Mouse (Mus musculus): ENCODE data around the gene Sirt4. TPM values are rescaled to one million over a fixed set of nuclear protein-coding genes. Genes with fewer than 3 reads are reported as not detected.

Gene Sirt4
- polyA plus RNA-seq, 1 experiment from 2014 or later: 15.5 TPM

DNA sequence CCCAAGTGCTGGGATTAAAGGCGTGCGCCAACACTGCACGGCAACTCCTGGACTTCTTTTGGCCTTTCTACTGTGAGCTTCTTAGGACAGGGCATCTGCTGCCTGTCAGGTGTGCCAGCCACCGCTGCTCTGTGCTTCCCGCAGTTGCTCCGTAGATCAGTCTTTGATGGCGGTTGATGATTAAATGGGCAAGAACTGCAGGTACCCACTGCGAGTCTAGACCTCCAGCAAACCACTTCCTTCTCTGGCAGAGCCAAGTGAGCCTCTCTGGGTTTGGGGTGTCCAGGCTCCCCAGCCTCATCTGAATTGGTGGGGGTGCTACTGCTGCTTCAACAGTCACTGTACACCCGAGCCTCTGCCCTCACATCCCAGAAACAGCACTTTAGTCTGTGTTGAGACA is 33.0 kb upstream of the Sirt4 start:
- H3K9me3 ChIP-seq (ENCODE audit: control insufficient read depth, low read length): no peaks in the 10 kb centered on the region
- H3K9ac ChIP-seq (ENCODE audit: low read length): no peak overlapping the region
- no peak overlapping the region for H3K27ac ChIP-seq (ENCODE audit: low read depth, low read length)
- H3K4me3 ChIP-seq (ENCODE audit: low read depth, low read length): no peak overlapping the region
- 92% methylated on average over 9 of the region's 9 CpGs for WGBS
- no peak overlapping the region for H3K4me2 ChIP-seq (ENCODE audit: low read depth)
- H3K36me3 ChIP-seq (ENCODE audit: control insufficient read depth, insufficient read depth, low read length): no peaks in the 10 kb centered on the region
- H3K27me3 ChIP-seq (ENCODE audit: control insufficient read depth, insufficient read depth, low read length): no peaks in the 10 kb centered on the region
- no peaks in the 10 kb centered on the region for H3K4me1 ChIP-seq (ENCODE audit: control insufficient read depth, insufficient read depth, low read length)
- ATAC-seq (ENCODE audit: insufficient read depth, low FRiP score, low TSS enrichment) (no peak), DNase-seq (ENCODE audit: low spot score) (no peak)

DNA sequence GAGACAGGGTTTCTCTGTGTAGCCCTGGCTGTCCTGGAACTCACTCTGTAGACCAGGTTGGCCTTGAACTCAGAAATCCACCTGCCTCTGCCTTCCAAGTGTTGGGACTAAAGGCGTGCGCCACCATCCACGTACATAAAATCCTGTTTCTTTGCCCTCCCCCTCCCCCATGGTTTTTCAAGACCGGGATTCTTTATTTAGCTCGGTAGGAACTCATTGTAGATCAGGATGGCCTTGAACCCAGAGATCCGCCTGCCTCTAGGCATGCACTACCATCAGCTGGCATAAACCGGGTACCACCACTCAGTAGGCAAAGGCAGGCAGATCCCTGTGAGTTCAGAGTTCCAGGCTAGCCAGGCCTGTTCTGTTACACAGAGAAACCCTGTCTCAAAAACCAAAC is 32.4 kb upstream of the Sirt4 start:
- no peak for ATAC-seq (ENCODE audit: insufficient read depth, low FRiP score, low TSS enrichment)
- H3K27ac ChIP-seq (ENCODE audit: low read depth, low read length): no peak overlapping the region
- H3K9me3 ChIP-seq (ENCODE audit: control insufficient read depth, low read length): no peaks in the 10 kb centered on the region
- no peak for DNase-seq (ENCODE audit: low spot score)
- H3K36me3 ChIP-seq (ENCODE audit: control insufficient read depth, insufficient read depth, low read length): no peaks in the 10 kb centered on the region
- no peaks in the 10 kb centered on the region for H3K27me3 ChIP-seq (ENCODE audit: control insufficient read depth, insufficient read depth, low read length)
- H3K4me2 ChIP-seq (ENCODE audit: low read depth): no peak overlapping the region
- no peak overlapping the region for H3K9ac ChIP-seq (ENCODE audit: low read length)
- H3K4me1 ChIP-seq (ENCODE audit: control insufficient read depth, insufficient read depth, low read length): no peaks in the 10 kb centered on the region
- H3K4me3 ChIP-seq (ENCODE audit: low read depth, low read length): no peak overlapping the region
- WGBS: 91% methylated on average over 7 of the region's 7 CpGs

DNA sequence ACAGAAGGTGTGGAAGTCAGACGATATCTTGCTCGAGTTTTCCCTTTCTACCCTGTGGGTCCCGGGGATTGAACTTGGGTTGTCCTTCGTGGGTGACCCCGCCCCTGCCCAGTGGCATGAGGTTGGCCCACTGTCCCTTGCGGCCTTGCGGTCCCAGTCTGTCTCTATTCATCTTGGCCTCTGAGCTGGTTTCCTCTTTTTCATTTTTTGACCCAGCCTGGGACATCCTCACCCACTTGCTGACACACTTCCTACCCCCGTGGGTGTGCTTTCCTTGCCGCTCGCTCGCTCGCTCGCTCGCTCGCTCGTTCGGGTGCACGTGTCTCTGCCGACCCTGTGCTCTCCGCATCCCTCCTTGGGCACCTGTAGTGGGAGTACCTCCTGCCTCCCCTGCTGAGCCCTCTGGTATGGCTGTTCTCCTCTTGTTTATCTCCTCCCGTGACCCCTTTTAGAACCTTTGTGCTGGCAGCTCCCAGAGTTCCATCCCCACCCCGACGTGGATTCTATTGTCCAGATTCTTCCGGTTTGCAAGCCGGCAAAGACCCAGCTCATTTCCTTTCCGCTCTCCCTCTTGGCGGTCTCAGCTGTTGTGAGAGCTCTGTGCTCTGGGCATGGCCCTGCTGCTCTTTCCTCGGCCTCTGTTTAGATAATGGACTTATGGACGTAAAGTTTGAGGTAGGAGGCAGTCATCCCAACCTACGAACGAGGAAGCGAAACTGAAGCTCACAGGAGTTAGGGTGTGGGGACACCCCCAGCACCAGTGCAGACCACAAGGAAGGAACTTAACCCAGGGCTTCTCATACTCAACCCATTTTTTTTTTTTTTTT is 31.8 kb upstream of the Sirt4 start:
- H3K9ac ChIP-seq (ENCODE audit: low read length): no peak overlapping the region
- ATAC-seq (ENCODE audit: insufficient read depth, low FRiP score, low TSS enrichment) (no peak), DNase-seq (ENCODE audit: low spot score) (no peak)
- H3K36me3 ChIP-seq (ENCODE audit: control insufficient read depth, insufficient read depth, low read length): no peaks in the 10 kb centered on the region
- 0 out of 2 replicates have a peak, but pooled peaks cover 4% of the 10 kb centered on the region for H3K4me1 ChIP-seq (ENCODE audit: control insufficient read depth, insufficient read depth, low read length)
- no peaks in the 10 kb centered on the region for H3K27me3 ChIP-seq (ENCODE audit: control insufficient read depth, insufficient read depth, low read length)
- no peak overlapping the region for H3K4me2 ChIP-seq (ENCODE audit: low read depth)
- H3K4me3 ChIP-seq (ENCODE audit: low read depth, low read length): no peak overlapping the region
- 87% methylated on average over 32 of the region's 32 CpGs for WGBS
- no peaks in the 10 kb centered on the region for H3K9me3 ChIP-seq (ENCODE audit: control insufficient read depth, low read length)
- H3K27ac ChIP-seq (ENCODE audit: low read depth, low read length): no peak overlapping the region

DNA sequence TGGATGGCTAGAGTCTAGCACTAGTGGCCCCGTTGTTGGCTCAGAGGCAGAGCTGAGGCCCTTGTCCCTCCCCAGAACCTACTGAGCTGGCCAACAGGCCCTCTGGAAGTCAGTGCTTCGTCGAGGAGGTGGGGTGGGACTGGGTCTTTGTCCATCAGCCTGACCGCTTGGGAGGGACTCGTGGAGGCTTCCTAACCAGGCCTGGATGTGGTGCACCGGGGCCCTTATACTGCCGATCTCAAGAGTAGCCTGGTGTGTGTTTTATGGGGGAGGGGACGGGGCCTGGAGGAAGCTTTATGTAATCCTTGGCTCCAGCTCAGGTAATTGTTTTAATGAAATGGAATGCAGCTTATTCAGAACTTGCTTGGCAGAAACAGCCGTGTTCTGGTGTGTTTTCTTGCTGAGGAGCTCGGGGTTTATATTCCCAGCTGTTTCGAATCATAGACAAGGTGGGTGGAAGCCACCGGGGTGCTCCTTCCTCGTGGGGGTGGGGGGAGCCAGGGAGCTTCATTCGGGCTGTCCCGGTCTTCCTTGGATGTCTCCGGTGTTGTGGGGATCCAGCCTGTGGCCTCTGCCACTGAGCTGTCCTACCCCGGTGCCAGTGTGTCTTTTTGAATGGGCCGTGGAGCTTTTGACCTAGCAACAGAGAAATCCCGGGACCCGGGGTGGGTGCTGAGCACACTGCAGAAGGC is 30.5 kb upstream of the Sirt4 start:
- no peak overlapping the region for H3K4me3 ChIP-seq (ENCODE audit: low read depth, low read length)
- H3K4me1 ChIP-seq (ENCODE audit: control insufficient read depth, insufficient read depth, low read length): peaks cover 6% of the 10 kb centered on the region; the same call in 1 of the 2 replicates
- no peak overlapping the region for H3K9ac ChIP-seq (ENCODE audit: low read length)
- DNase-seq (ENCODE audit: low spot score) (no peak), ATAC-seq (ENCODE audit: insufficient read depth, low FRiP score, low TSS enrichment) (no peak)
- H3K27ac ChIP-seq (ENCODE audit: low read depth, low read length): no peak overlapping the region
- H3K9me3 ChIP-seq (ENCODE audit: control insufficient read depth, low read length): no peaks in the 10 kb centered on the region
- no peaks in the 10 kb centered on the region for H3K36me3 ChIP-seq (ENCODE audit: control insufficient read depth, insufficient read depth, low read length)
- whole genome bisulfite sequencing: 76% methylated on average over 20 of the region's 20 CpGs
- no peak overlapping the region for H3K4me2 ChIP-seq (ENCODE audit: low read depth)
- no peaks in the 10 kb centered on the region for H3K27me3 ChIP-seq (ENCODE audit: control insufficient read depth, insufficient read depth, low read length)

DNA sequence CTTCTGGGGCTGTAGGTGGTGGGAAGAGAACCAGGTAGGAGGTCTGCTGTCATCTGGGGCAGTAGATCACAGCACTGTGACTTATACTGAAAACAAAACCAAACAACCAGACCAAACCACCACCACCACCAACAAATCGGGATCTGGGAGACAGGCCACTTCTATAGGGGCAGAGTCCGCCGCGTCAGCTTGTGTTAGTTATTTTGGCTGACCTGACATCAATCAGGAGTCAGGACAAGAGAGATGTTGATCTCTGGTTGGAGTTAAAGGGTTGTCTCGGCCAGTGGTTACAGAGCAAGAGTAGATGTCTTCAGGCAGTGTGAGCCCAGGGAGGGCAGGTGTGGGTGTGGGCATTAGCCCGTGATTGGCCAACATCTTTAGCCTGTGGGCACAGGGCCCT is 29.8 kb upstream of the Sirt4 start:
- WGBS: 91% methylated on average over 6 of the region's 6 CpGs
- H3K9me3 ChIP-seq (ENCODE audit: control insufficient read depth, low read length): no peaks in the 10 kb centered on the region
- H3K4me2 ChIP-seq (ENCODE audit: low read depth): no peak overlapping the region
- H3K27ac ChIP-seq (ENCODE audit: low read depth, low read length): no peak overlapping the region
- DNase-seq (ENCODE audit: low spot score) (no peak), ATAC-seq (ENCODE audit: insufficient read depth, low FRiP score, low TSS enrichment) (no peak)
- H3K27me3 ChIP-seq (ENCODE audit: control insufficient read depth, insufficient read depth, low read length): no peaks in the 10 kb centered on the region
- peaks cover 9% of the 10 kb centered on the region; the same call in 1 of the 2 replicates for H3K4me1 ChIP-seq (ENCODE audit: control insufficient read depth, insufficient read depth, low read length)
- H3K4me3 ChIP-seq (ENCODE audit: low read depth, low read length): no peak overlapping the region
- no peak overlapping the region for H3K9ac ChIP-seq (ENCODE audit: low read length)
- no peaks in the 10 kb centered on the region for H3K36me3 ChIP-seq (ENCODE audit: control insufficient read depth, insufficient read depth, low read length)

DNA sequence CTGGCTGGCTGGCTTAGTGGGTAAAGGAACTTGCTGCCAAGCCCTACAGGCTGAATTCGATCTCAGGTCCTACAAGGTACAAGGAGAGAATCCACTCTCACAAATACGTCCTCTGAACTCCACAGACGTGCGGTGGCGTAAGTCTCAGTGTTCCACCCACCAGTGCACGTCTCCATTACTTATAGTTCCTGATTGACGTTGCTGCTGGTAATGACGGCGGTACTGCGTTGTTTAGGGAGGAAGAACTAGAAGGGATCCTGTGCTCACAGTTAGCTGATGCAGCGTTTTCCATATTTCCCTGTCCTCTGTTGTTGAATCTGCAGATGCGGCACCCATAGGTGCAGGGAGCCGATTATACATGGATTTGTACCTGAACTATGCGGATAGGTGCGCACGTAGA is 29.2 kb upstream of the Sirt4 start:
- whole genome bisulfite sequencing: 95% methylated on average over 16 of the region's 16 CpGs
- Histone ChIP-seq H3K4me3 (ENCODE audit: low read depth, low read length) (no peak overlapping the region), H3K9ac (ENCODE audit: low read length) (no peak overlapping the region), H3K4me2 (ENCODE audit: low read depth) (no peak overlapping the region), H3K36me3 (ENCODE audit: control insufficient read depth, insufficient read depth, low read length) (no peaks in the 10 kb centered on the region), H3K27ac (ENCODE audit: low read depth, low read length) (no peak overlapping the region), H3K4me1 (ENCODE audit: control insufficient read depth, insufficient read depth, low read length) (peaks cover 12% of the 10 kb centered on the region), H3K9me3 (ENCODE audit: control insufficient read depth, low read length) (no peaks in the 10 kb centered on the region), H3K27me3 (ENCODE audit: control insufficient read depth, insufficient read depth, low read length) (no peaks in the 10 kb centered on the region)
- DNase-seq (ENCODE audit: low spot score) (no peak), ATAC-seq (ENCODE audit: insufficient read depth, low FRiP score, low TSS enrichment) (no peak)

DNA sequence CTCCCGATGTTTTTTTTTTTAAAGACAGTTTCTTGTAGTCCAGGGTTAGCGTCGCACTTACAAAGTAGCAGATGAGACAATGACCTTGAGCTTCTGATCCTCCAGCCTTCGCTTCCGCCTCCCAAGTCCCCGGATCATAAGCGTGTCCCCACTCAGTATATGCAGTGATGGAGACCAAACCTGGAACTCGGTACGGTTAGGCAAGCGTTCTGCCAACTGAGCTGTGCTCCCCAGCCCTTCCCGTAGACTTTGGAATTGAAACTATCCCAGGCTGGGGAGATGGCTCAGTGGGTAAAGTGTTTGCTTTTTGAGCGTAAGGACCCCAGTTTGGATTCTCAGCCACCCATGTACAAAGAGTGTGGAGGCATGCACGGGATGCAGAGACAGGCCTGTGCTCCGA is 28.7 kb upstream of the Sirt4 start:
- no peak overlapping the region for H3K4me2 ChIP-seq (ENCODE audit: low read depth)
- no peak for ATAC-seq (ENCODE audit: insufficient read depth, low FRiP score, low TSS enrichment)

DNA sequence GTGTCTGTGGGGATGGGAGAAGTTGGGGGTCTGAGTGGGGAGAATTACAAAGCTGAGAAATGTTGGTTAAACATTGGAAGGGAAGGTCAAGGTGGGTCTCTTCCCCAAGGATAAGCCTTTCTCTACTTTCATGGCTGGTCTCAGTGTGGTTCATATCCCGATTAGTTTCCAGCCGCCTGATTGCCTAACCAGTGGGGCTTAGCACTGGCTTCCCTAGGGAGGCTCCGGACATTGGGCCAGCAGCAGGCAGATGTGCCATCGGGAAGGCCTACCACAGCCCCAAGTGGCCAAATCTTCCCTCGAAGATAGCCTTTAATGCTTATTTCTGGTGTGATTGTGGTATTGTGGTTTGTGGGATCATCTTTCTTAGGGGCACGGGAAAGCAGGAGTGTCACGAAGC is 27.9 kb upstream of the Sirt4 start:
- ATAC-seq (ENCODE audit: insufficient read depth, low FRiP score, low TSS enrichment) (no peak), DNase-seq (ENCODE audit: low spot score) (no peak)
- Histone ChIP-seq H3K9me3 (ENCODE audit: control insufficient read depth, low read length) (no peaks in the 10 kb centered on the region), H3K27ac (ENCODE audit: low read depth, low read length) (no peak overlapping the region), H3K27me3 (ENCODE audit: control insufficient read depth, insufficient read depth, low read length) (no peaks in the 10 kb centered on the region), H3K4me1 (ENCODE audit: control insufficient read depth, insufficient read depth, low read length) (peaks cover 20% of the 10 kb centered on the region), H3K4me2 (ENCODE audit: low read depth) (no peak overlapping the region), H3K9ac (ENCODE audit: low read length) (no peak overlapping the region), H3K4me3 (ENCODE audit: low read depth, low read length) (no peak overlapping the region), H3K36me3 (ENCODE audit: control insufficient read depth, insufficient read depth, low read length) (no peaks in the 10 kb centered on the region)
- WGBS: 93% methylated on average over 7 of the region's 7 CpGs

More for the DNA sequence above, 28.7 kb upstream of the Sirt4 start:
- Histone ChIP-seq H3K4me3 (ENCODE audit: low read depth, low read length) (no peak overlapping the region), H3K27me3 (ENCODE audit: control insufficient read depth, insufficient read depth, low read length) (no peaks in the 10 kb centered on the region), H3K27ac (ENCODE audit: low read depth, low read length) (no peak overlapping the region), H3K36me3 (ENCODE audit: control insufficient read depth, insufficient read depth, low read length) (no peaks in the 10 kb centered on the region), H3K9ac (ENCODE audit: low read length) (no peak overlapping the region), H3K4me1 (ENCODE audit: control insufficient read depth, insufficient read depth, low read length) (peaks cover 17% of the 10 kb centered on the region), H3K9me3 (ENCODE audit: control insufficient read depth, low read length) (no peaks in the 10 kb centered on the region)
- DNase-seq (ENCODE audit: low spot score): no peak
- WGBS: 94% methylated on average over 14 of the region's 14 CpGs

All from neural tube, embryonic 11.5 days (tissue).